Mouse (Mus musculus): ENCODE data around the gene Agxt2. TPM values are rescaled to one million over a fixed set of nuclear protein-coding genes. Genes with fewer than 3 reads are reported as not detected.

Gene Agxt2
- polyA plus RNA-seq, 1 experiment from 2014 or later = 0.98 TPM

Other genes with a start within 250 kb of the Agxt2 start
- gene Prlr, start 181.3 kb upstream of the Agxt2 start, polyA plus RNA-seq (2015; fragmentation: Nextera tagmentation; extraction: Ambion mirVana) = 5.9 and 6.7 TPM in 2 replicates
- not detected in 2 replicates for gene Gm21973, start 33.2 kb upstream of the Agxt2 start, polyA plus RNA-seq (2015; fragmentation: Nextera tagmentation; extraction: Ambion mirVana)
- gene Dnajc21, start 112.0 kb downstream of the Agxt2 start, polyA plus RNA-seq (2015; fragmentation: Nextera tagmentation; extraction: Ambion mirVana) = 7.3 and 7.4 TPM in 2 replicates
- gene Brix1, start 127.4 kb downstream of the Agxt2 start, polyA plus RNA-seq (2015; fragmentation: Nextera tagmentation; extraction: Ambion mirVana) = 83.5 and 105 TPM in 2 replicates
- 23.4 and 28.5 TPM in 2 replicates for gene Rad1, start 127.5 kb downstream of the Agxt2 start, polyA plus RNA-seq (2015; fragmentation: Nextera tagmentation; extraction: Ambion mirVana)
- gene Ttc23l, start 200.1 kb downstream of the Agxt2 start, polyA plus RNA-seq (2015; fragmentation: Nextera tagmentation; extraction: Ambion mirVana) = not detected in 2 replicates

Data from stomach, embryonic 16.5 days (tissue).